Mouse (Mus musculus): ENCODE measurements around the gene Glipr1l2. TPM values are rescaled to one million over a fixed set of nuclear protein-coding genes. Genes with fewer than 3 reads are reported as not detected.
"Not testable (repeated sequence)": the region's sequence is repeated elsewhere in the genome, so short reads cannot be mapped to it uniquely, and the experiment has no call there.

The Glipr1l2 gene
- not detected for total RNA-seq (2021)
- long read RNA-seq, experiment 1 = 0 reads
- long read RNA-seq, experiment 2 = 0 reads

- DNase-seq = no peak
Observed at GRCm38 (mm10) chr10:112083157-112083556, at the start of gene Glipr1l2. Gene Glipr1l2, plus strand, starts transcription at chr10:112083354.

- DNase-seq = not testable (repeated sequence)
Observed at GRCm38 (mm10) chr10:112043523-112043922, 39.6 kb upstream of the Glipr1l2 start.

GRCm38 (mm10) chr10:112044283-112044682 lies 38.9 kb upstream of the Glipr1l2 start:
- DNase-seq = not testable (repeated sequence)

GRCm38 (mm10) chr10:112051220-112051619 lies 31.9 kb upstream of the Glipr1l2 start:
- DNase-seq = no peak

GRCm38 (mm10) chr10:112051956-112052355 lies 31.2 kb upstream of the Glipr1l2 start:
- DNase-seq = not testable (repeated sequence)

- peak in 1 of 2 experiments; percentile 7 for DNase-seq
Observed at GRCm38 (mm10) chr10:112059702-112060582, 23.2 kb upstream of the Glipr1l2 start, which contains the start of gene Glipr1l1. Gene Glipr1l1, plus strand, starts transcription at chr10:112060189.

GRCm38 (mm10) chr10:112060583-112060934 lies 22.6 kb upstream of the Glipr1l2 start:
- not testable (repeated sequence) for DNase-seq

- no peak for DNase-seq
Observed at GRCm38 (mm10) chr10:112080044-112080443, 3.1 kb upstream of the Glipr1l2 start.

- DNase-seq = peak; percentile 4 to 69
Observed at GRCm38 (mm10) chr10:112105785-112106184, 22.6 kb downstream of the Glipr1l2 start.

GRCm38 (mm10) chr10:112110401-112110800 lies 27.2 kb downstream of the Glipr1l2 start:
- no peak for DNase-seq

- DNase-seq = not testable (repeated sequence)
Observed at GRCm38 (mm10) chr10:112125090-112125489, 41.9 kb downstream of the Glipr1l2 start.

GRCm38 (mm10) chr10:112127682-112128230 lies 44.6 kb downstream of the Glipr1l2 start:
- not testable (repeated sequence) for DNase-seq

- no peak for DNase-seq
Observed at GRCm38 (mm10) chr10:112132194-112132593, 49.0 kb downstream of the Glipr1l2 start.

GRCm38 (mm10) chr10:112138050-112138870 lies 55.1 kb downstream of the Glipr1l2 start:
- DNase-seq = peak; percentile 1 to 14

- DNase-seq = no peak
Observed at GRCm38 (mm10) chr10:112138871-112139430, 55.8 kb downstream of the Glipr1l2 start.

GRCm38 (mm10) chr10:112139834-112140233 lies 56.7 kb downstream of the Glipr1l2 start:
- no peak for DNase-seq

Other genes with a start within 250 kb of the Glipr1l2 start
- gene Krr1, start 110.7 kb upstream of the Glipr1l2 start, total RNA-seq (2021) = 10 to 100 TPM; 26.8 to 31.6 TPM
- gene Glipr1, start 80.7 kb upstream of the Glipr1l2 start, total RNA-seq (2021) = 1 to 10 TPM; 1.1 to 1.7 TPM
- gene Glipr1l1, start 23.2 kb upstream of the Glipr1l2 start, total RNA-seq (2021) = not detected
- gene Glipr1l3, start 77.0 kb downstream of the Glipr1l2 start, total RNA-seq (2021) = not detected
- gene Caps2, start 80.3 kb downstream of the Glipr1l2 start, total RNA-seq (2021) = not detected
- gene Kcnc2, start 187.8 kb downstream of the Glipr1l2 start, total RNA-seq (2021) = under 1 TPM; 0.32 to 0.41 TPM

Measured in heart, adult 18-20 months (tissue).